Mouse (Mus musculus) spleen, adult 12 weeks (tissue): ENCODE measurements around the gene Tenm4.
"Not testable (repeated sequence)": the region's sequence is repeated elsewhere in the genome, so short reads cannot be mapped to it uniquely, and the experiment has no call there.

Experiments
- DNase-seq: peaks from one replicate; pipeline ENCODE4 v3.0.0; 2022; ENCODE audit warnings: low spot score

Tenm4 gene

DNA sequence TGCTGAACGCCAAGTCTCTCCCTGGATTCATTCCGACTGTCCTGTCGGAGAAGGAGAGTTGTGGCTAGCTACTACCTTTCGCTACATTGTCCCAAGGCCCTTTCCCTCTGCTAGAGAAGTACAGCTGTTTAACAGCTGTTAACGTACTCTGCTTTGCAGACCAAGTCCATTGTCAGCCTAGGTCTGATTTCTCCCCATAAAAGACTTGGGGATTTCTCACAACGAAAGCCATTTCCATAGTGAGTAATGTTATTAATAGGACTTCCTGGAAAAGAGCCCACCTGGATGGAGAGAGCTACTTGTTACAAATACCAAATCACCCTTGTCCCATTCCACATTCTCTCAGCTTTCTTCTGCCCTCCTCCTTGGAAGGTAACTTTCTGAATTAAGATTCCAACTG is 417.5 kb downstream of the Tenm4 start:
- DNase-seq = no peak

DNA sequence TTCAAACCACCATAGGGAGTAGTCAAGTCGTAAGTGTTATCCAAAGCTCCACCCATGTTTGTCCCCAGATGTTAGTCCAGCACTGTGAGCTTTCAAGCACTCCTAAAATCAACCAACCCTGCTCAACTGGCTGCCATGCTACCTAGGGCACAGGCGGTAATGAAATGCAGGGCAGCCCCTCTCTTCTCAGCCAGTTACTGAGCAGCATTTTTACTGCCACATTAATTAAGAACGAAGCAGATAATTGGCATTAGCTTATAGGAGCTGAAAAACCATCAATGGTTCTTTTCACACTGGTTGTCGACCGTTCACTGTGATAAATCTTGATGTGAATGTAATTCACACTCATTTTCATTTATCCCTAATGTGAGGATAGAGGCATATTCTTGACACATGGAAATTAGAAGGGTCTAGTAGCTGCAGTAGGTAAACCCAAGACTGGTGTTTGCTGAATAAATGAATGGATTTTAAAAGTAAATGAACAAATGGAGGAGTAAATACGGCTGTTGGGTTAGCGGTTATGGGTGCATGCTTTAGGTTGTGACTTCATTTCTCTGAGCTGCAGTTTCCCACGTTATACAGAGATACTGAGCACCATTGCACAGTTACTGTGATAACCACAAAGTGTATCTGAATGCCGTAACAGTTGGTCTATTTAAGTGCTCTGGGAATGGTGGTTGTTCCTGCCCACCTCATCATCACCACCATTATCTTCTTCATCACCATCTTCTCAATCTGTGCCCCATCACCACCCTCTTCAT is 424.7 kb downstream of the Tenm4 start:
- no peak for DNase-seq

DNA sequence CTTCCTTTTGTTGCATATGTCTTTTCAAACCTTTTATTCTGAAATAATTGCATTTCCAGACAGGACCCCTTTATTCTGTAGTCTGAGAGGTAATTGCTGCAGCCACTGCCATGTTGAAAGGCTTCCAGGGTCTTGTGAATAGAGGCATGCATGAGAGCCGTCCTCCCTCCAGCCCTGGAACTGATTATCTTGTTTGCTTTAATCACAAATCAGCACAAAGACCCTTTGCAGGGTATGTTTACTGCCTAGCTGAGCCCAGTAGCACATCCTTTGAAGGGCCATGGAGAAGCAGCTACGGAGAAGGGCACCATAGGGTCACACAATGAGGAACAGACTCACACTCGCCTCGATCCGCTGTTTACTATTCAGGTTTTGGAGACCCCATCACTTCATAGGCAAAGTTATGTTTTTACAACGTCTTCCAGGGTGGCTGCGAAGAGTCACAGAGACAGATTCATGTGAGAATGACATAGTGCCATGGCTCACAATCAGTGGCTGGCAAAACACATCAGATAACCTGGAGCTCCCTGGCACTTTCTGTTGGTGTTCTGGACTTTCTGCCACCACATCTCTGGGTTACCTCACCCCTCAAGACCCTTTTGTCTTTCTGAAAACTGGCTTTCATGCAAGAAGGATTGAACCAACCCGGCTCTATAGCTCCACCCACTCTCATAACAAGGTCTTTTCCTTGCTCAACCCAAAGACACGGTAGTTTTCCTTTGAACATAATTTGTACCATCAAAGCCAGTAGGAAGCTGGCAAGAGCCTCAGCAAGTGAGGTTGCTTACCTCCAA is 425.6 kb downstream of the Tenm4 start:
- no peak for DNase-seq

- no peak for DNase-seq
These were observed 426.8 kb downstream of the Tenm4 start for GRCm38 (mm10) chr7:96597871-96598270.

DNA sequence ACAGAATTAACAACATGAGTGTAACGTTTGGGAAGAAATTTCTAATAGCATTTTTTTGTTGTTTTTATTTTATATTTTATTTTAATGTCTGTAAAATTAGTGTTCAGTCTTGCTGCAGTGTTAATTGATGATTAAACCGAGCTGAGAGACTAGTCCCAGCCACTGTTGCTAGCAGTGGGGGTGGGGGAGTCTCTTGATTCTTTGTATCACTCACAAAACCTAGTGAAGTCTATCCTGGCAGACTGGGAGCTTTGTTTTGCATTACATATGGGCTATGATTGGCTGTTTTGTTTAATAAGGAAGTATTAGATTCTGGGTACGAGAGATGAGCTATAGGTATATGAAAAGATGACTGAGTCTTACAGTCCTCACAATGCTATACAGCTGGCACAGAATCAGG is 428.0 kb downstream of the Tenm4 start:
- DNase-seq = no peak

DNA sequence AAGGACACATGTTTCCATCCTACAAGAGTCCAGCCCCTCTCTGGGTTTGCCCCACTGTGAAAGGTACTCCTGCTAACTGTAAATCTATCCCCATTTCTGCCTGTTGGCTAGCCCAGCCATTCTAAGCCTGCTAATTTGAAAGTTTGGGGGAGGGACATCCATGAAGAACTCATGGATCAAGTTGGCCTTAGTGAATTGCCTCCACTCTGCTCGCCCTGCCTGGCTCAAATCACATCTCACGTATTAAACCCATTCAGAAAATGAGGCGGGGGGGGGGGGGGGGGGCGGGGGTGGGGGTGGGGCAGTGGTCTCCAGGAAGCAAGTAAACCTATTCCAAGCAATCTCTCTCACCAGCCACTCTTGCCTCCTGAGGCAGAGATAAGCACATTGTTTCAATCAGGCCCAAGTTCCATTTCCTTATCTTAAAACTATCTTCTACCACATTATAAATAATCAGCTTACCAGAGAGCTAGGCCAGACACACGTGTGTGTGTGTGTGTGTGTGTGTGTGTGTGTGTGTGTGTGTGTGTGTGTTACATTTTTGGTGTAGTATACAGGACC is 429.4 kb downstream of the Tenm4 start:
- no peak for DNase-seq

- no peak for DNase-seq
These were observed 433.2 kb downstream of the Tenm4 start for GRCm38 (mm10) chr7:96604091-96604745.

DNA sequence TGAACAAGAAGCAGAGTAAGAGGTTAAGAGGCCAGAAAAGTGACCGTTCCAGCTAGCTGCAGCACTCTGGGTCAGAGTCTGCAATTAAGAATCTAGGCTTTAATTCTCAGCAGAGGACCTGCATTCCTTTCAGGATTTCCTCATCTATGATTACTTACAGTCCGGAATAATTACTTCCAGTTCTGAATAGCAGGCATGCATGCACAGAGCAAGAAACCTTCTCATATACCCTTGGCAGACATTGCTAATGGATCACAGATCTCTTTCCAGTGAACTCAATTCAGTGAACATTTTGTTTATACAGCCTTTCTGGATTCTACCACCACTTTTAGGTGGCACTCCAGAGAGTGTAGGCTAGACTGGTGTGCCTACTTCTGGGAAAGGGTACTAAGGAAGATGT is 434.3 kb downstream of the Tenm4 start:
- DNase-seq = no peak

GRCm38 (mm10) chr7:96609854-96610586 is 439.0 kb downstream of the Tenm4 start:
- no peak for DNase-seq

DNA sequence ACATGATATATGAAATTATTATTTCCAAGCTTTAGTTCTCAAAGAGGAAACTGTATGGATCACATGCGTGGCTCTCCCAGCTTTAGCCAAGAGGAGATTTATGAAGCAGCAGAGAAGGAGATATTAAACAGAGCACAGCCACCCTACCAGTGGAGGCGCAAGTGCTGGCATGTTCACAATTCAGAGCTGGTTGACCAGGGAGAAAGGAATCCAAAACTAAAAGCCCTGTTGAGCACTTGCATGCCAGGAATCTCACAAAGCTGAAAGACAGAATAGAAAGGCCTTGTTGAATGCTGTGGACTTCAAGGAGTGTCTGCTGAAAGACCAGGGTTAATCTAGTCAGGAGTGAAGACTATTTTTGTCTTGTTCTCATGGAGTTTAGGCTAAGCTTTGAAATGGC is 446.3 kb downstream of the Tenm4 start:
- no peak for DNase-seq

DNA sequence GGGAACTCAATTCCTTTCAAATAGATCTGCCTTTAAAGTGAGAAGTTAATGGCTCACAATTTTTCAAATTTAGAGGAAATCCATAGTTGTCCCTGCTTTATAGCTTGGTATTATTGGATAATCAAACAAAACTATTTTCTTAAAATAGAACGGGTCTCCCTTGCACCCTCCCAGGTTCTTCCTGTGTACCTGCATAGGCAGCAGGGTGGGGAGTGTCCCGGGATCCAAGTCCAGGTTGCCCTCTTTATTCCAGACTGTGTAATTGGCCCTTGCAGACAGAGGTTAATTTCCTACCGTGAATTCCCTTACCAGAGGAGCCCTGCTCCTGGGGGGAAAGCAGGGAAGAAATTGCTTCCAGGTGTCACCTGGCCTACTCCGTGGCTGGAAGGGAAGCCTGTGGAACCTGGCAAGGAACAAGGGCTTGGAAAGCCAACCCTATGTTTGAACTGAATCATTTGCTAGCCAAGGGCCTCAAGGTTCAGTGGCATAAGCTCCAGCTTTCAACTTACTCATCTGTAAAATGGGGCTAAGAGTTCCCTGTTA is 449.0 kb downstream of the Tenm4 start:
- no peak for DNase-seq

GRCm38 (mm10) chr7:96626338-96626737 is 455.3 kb downstream of the Tenm4 start:
- DNase-seq = no peak

GRCm38 (mm10) chr7:96630551-96630950 is 459.5 kb downstream of the Tenm4 start:
- DNase-seq = not testable (repeated sequence)

DNA sequence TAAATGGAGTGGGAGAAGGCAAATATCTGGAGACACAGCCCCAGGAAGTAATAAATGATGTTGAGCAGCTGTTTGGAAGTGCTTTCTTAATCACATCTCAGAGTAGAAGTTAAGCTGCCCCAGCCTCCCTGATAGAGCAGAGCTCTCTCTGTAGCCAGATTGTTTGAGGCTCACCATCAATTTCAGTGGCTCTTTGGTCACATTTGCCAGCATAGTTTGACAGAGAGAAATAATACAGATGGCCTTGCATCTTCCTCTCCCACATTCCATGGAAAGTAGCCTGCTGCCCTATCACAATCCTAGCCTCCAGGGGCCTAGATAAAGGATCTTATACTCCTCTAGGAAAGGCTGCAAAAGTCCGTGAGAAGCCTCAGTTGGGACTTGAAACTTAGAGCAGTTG is 462.0 kb downstream of the Tenm4 start:
- no peak for DNase-seq

GRCm38 (mm10) chr7:96635830-96636440 is 464.9 kb downstream of the Tenm4 start:
- DNase-seq = no peak

- no peak for DNase-seq
These were observed 472.6 kb downstream of the Tenm4 start for GRCm38 (mm10) chr7:96643461-96644204.

DNA sequence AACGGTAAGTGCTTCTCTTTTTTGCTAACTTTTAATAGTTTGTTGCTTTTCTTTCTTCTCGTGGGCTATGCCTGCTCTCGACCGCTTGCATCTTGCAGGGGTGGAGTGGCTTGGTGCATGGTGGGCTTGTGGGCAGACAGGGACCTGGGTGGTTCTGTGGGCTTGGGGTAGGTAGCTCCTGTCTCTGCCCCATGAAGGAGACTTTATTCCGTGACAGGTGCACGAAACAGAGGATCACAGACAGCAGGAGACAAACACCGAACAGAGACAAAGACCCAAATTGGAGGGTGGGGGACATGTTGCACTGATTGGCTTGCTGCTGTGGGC is 473.1 kb downstream of the Tenm4 start:
- DNase-seq = no peak

DNA sequence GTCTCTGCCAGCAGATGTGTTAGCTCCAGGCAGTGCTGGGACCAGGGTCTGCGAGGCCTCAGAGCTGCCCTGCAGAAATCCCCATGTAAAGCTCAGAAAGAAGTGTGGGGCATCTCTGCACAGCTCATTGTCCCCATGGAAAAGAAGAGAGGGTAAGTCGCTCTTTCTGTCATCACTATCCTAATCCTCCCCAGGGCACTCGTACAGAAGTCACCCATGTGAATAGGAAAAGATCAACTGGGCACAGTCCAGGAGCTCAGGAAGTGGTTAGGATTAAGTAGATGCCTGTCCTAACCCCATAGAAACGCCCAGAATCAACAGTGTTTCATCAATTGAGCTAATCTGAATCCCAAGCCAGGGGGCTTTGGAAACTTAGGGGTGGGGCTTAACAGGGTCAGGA is 476.6 kb downstream of the Tenm4 start:
- DNase-seq = no peak

DNA sequence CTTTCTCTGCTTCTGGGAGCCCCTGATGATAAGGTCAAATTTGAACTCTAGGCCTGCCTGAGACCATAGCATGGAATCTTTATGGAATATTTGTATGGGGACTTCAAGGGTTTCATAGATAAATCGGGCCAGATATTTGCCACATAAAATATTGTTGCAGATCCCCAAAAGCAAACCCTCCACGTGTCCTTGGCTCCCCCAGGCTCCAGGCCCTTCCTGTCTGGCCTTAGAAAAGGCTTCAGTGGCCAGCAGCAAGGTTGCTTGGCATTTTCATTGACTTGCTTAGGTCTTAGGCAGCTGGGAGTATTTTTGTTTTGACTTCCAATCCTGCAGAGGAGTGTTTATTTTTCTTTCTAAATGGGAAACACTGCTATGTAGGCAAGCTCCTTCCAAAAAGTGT is 477.6 kb downstream of the Tenm4 start:
- no peak for DNase-seq

- no peak for DNase-seq
These were observed 478.1 kb downstream of the Tenm4 start for GRCm38 (mm10) chr7:96649171-96649570.

DNA sequence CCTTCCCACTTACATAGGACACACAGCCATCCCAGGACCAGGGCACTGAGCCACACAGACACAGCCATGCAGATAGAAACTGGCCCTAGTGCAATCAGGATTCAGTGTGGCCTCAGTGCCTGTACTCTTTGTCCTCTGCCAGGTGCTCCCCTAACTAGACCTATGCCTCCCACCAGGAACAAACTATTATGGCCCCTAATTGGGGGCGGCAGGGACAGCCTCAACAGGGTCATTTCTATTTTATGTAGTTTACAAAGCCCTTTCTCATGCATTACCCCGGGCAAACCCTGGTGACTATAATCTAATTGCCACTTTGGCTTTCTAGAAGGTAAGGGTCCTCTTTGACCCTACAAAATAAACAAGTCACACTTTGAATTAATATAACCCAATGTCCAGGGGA is 479.4 kb downstream of the Tenm4 start:
- DNase-seq = no peak
